Mouse (Mus musculus): ENCODE measurements at regions not wholly inside any gene's neighbourhood (a gene's known extent, or its start where the extent isn't known, plus 50 kb on each side); places are given as distances from the start of the nearest gene placed in this dataset.
"Not testable (repeated sequence)": the region's sequence is repeated elsewhere in the genome, so short reads cannot be mapped to it uniquely, and the experiment has no call there.

DNA sequence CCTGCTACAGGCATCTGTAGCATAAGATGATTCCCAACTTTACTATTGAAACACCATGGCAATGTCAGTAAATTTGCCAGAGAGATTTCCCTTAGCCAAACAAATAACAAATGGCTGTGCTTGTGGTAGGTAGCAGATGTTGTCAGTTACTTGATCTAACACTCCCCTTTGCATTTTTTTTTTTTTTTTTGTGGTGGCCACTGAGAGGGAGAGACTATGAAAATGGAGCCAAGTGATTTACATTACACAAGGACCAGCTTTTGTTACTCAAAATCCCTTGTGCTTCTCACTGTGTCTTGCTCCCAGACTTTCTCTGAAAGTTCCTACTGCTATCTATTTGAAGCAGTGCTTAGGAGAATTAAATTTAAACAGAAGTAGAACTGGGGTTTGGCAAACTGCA is 1224.7 kb upstream of the Rag2 start:
- ATAC-seq (no peak), DNase-seq (no peak)
- Histone ChIP-seq H3K27ac (ENCODE audit: low read depth, low read length) (no peak overlapping the region), H3K4me1 (ENCODE audit: insufficient read depth) (no peaks in the 10 kb centered on the region), H3K4me3 (ENCODE audit: low read depth, low read length) (no peak overlapping the region), H3K4me2 (ENCODE audit: low read depth) (no peak overlapping the region), H3K27me3 (ENCODE audit: insufficient read depth, low read length) (no peaks in the 10 kb centered on the region), H3K9me3 (ENCODE audit: low read length) (no peaks in the 10 kb centered on the region), H3K36me3 (ENCODE audit: insufficient read depth) (no peaks in the 10 kb centered on the region), H3K9ac (no peak overlapping the region)
- no peak for TF ChIP-seq CTCF (IDR thresholded peaks at IDR 0.05; ENCODE audit: low read depth)

DNA sequence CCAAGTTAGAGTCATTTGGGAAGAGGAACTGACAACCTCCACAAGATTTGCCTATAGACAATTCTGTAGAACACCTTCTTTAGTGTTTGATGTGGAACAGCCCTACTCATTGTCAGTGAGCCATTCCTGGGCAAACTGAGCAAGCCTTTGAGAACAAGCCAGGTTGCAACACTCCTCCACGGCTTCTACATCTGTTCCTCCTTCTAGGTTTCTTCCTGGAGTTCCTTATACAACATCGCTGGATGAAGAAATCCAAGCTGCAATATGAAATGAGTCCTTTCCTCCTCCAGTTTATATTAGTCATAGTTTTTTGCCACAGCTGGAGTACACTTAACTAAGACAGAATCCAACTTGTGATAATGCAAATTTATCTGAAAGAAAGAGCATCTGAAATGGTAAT is 1197.9 kb upstream of the Rag2 start:
- ATAC-seq: no peak
- TF ChIP-seq CTCF (IDR thresholded peaks at IDR 0.05; ENCODE audit: low read depth): no peak
- 92% methylated on average over 2 of the region's 2 CpGs for WGBS

DNA sequence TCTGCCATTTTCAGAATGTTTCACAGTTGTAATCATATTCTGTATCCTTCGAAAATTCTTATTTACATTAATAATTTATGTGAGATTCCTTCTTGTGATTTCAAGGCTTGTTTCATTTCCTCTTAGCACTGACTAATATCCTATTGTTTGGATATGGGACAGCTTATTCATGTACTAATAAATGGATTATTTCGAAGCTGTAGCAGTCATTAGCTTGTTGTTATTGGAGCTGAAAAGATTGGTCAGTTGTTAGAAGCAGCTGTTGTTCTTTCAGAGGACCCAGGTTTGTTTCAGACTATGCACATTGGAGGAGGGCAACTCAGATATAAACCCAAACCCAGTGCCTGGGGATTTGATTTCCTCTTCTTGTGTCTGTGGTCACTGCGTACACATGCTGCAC is 1189.5 kb upstream of the Rag2 start:
- no peaks in the 10 kb centered on the region for H3K36me3 ChIP-seq (ENCODE audit: insufficient read depth)
- no peak overlapping the region for H3K9ac ChIP-seq
- no peak overlapping the region for H3K4me2 ChIP-seq (ENCODE audit: low read depth)
- no peak overlapping the region for H3K27ac ChIP-seq (ENCODE audit: low read depth, low read length)
- no peaks in the 10 kb centered on the region for H3K27me3 ChIP-seq (ENCODE audit: insufficient read depth, low read length)
- ATAC-seq (no peak), DNase-seq (no peak)
- no peak overlapping the region for H3K4me3 ChIP-seq (ENCODE audit: low read depth, low read length)
- TF ChIP-seq CTCF (IDR thresholded peaks at IDR 0.05; ENCODE audit: low read depth): no peak
- H3K4me1 ChIP-seq (ENCODE audit: insufficient read depth): no peaks in the 10 kb centered on the region
- no peaks in the 10 kb centered on the region for H3K9me3 ChIP-seq (ENCODE audit: low read length)
- 70% methylated on average over 3 of the region's 3 CpGs for WGBS

More for the DNA sequence above, 1197.9 kb upstream of the Rag2 start:
- no peak overlapping the region for H3K27ac ChIP-seq (ENCODE audit: low read depth, low read length)
- no peaks in the 10 kb centered on the region for H3K36me3 ChIP-seq (ENCODE audit: insufficient read depth)
- H3K4me2 ChIP-seq (ENCODE audit: low read depth): no peak overlapping the region
- H3K9ac ChIP-seq: no peak overlapping the region
- no peak for DNase-seq
- H3K4me1 ChIP-seq (ENCODE audit: insufficient read depth): no peaks in the 10 kb centered on the region
- no peak overlapping the region for H3K4me3 ChIP-seq (ENCODE audit: low read depth, low read length)
- H3K27me3 ChIP-seq (ENCODE audit: insufficient read depth, low read length): no peaks in the 10 kb centered on the region
- H3K9me3 ChIP-seq (ENCODE audit: low read length): no peaks in the 10 kb centered on the region

DNA sequence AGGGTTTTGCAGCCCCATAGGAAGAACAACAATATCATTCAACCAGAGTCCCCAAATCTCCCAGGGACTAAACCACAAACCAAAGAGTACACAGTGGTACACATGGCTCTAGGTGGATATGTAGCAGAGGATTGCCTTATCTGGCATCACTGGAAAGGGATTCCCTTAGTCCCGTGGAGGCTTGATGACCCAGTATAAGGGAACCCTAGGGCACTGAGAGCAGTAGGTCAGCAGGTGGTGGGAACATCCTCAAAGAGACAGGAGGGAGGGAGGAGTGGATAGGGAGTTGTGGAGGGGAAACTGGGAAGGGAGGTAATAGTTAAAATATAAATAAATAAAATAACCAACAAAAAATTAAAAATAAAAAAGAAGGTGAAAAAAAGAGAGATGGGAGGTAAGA is 1178.7 kb upstream of the Rag2 start:
- DNase-seq (no peak), ATAC-seq (no peak)
- Histone ChIP-seq H3K4me3 (ENCODE audit: low read depth, low read length) (no peak overlapping the region), H3K4me1 (ENCODE audit: insufficient read depth) (no peaks in the 10 kb centered on the region), H3K4me2 (ENCODE audit: low read depth) (no peak overlapping the region), H3K9me3 (ENCODE audit: low read length) (no peaks in the 10 kb centered on the region), H3K27me3 (ENCODE audit: insufficient read depth, low read length) (no peaks in the 10 kb centered on the region), H3K36me3 (ENCODE audit: insufficient read depth) (no peaks in the 10 kb centered on the region), H3K27ac (ENCODE audit: low read depth, low read length) (no peak overlapping the region), H3K9ac (no peak overlapping the region)
- no peak for TF ChIP-seq CTCF (IDR thresholded peaks at IDR 0.05; ENCODE audit: low read depth)
- 73% methylated on average over 1 of the region's 1 CpGs for WGBS

DNA sequence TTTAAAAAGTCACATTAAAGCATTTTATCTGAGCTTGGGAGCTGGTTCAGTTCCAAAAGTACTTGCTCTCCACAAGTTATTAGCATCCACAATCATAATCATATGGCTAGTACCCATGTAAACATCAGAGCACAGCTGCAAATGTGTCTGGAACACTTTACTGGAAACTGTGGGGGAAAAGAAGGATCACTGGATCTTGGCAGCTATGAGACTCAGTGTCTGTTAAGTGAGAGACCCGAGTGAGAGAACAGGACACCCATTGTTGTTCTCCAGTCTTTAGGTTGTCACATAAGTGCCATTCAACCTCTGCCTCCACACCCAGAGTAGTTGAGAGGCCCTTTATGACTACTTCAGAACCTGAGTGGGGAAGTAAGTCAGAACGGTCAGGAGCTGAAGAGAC is 1178.2 kb upstream of the Rag2 start:
- DNase-seq: no peak
- Histone ChIP-seq H3K36me3 (ENCODE audit: insufficient read depth) (no peaks in the 10 kb centered on the region), H3K9ac (no peak overlapping the region), H3K27me3 (ENCODE audit: insufficient read depth, low read length) (no peaks in the 10 kb centered on the region), H3K27ac (ENCODE audit: low read depth, low read length) (no peak overlapping the region), H3K4me2 (ENCODE audit: low read depth) (no peak overlapping the region), H3K9me3 (ENCODE audit: low read length) (no peaks in the 10 kb centered on the region), H3K4me3 (ENCODE audit: low read depth, low read length) (no peak overlapping the region), H3K4me1 (ENCODE audit: insufficient read depth) (no peaks in the 10 kb centered on the region)
- no peak for TF ChIP-seq CTCF (IDR thresholded peaks at IDR 0.05; ENCODE audit: low read depth)
- 67% methylated on average over 2 of the region's 2 CpGs for WGBS
- no peak for ATAC-seq

DNA sequence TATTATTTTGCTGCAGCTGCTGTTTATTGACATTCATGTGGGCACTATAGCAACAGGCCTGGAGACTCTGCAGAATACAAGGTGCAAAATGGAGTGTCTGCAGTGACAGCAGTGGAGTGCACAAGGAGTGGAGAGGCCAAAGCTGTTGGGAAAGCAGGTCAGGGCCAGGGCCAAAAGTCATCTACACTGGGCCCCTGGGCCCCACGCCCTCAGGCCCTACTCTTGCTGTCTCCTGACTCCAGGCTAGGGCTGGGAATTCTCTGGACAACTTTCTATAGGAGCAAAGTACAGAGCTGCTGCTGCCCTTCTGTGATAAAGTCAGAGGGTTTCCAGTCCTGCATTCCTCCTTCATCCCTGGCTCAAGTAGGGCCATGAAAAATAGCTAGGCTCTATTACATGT is 1164.9 kb upstream of the Rag2 start:
- not testable (repeated sequence) for ATAC-seq; H3K4me3 ChIP-seq (ENCODE audit: low read depth, low read length); H3K9ac ChIP-seq; DNase-seq; H3K27ac ChIP-seq (ENCODE audit: low read depth, low read length); H3K27me3 ChIP-seq (ENCODE audit: insufficient read depth, low read length); H3K4me2 ChIP-seq (ENCODE audit: low read depth); H3K36me3 ChIP-seq (ENCODE audit: insufficient read depth); H3K9me3 ChIP-seq (ENCODE audit: low read length); H3K4me1 ChIP-seq (ENCODE audit: insufficient read depth)
- WGBS: no CpG with 5 or more reads among the region's 1 CpGs

DNA sequence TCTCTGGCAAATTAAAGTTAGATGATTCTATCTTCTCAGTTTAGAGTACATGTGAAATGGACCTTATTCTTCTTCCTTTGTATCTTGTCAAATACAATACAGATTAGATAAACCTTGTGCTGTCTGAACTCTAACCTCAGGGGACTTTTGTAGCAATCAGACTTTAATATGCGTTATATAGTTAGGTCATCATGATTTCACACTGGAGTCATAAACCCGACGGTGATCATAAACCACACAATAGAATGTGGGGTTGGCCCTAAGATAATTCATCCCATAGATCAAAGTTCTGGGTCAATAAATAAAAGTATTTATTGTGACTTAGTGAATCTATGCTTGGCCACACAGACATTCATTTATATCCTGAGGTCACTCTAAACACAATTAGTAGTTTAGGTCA is 1138.3 kb upstream of the Rag2 start:
- H3K27ac ChIP-seq (ENCODE audit: low read depth, low read length); ATAC-seq: not testable (repeated sequence)
- no CpG with 5 or more reads among the region's 3 CpGs for WGBS

DNA sequence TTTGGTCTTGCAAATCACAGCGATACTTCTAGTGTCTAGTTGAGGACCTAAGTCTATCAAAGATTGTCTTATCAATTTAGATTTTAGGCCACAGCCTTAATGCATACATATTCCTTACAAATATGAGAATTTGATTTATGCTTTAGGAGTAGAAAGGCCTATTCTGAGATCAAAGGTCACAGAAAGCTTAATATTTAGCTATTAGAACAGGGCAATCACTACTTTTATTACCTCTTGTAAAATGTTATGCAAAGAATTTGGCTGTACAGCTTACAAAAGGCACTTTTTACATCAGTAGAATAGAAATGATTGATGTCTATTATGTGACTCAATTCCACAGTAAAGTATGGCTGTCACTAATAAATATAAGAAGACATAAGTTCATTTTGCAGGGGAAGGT is 1119.4 kb upstream of the Rag2 start:
- H3K9me3 ChIP-seq (ENCODE audit: low read length); H3K4me1 ChIP-seq (ENCODE audit: insufficient read depth); H3K4me3 ChIP-seq (ENCODE audit: low read depth, low read length); DNase-seq; H3K27me3 ChIP-seq (ENCODE audit: insufficient read depth, low read length); H3K27ac ChIP-seq (ENCODE audit: low read depth, low read length); H3K36me3 ChIP-seq (ENCODE audit: insufficient read depth); H3K9ac ChIP-seq; H3K4me2 ChIP-seq (ENCODE audit: low read depth); ATAC-seq: not testable (repeated sequence)
- WGBS: no CpG with 5 or more reads among the region's 1 CpGs

More for the DNA sequence above, 1138.3 kb upstream of the Rag2 start:
- H3K36me3 ChIP-seq (ENCODE audit: insufficient read depth); H3K4me3 ChIP-seq (ENCODE audit: low read depth, low read length); H3K27me3 ChIP-seq (ENCODE audit: insufficient read depth, low read length); H3K4me2 ChIP-seq (ENCODE audit: low read depth); DNase-seq; H3K9ac ChIP-seq; H3K9me3 ChIP-seq (ENCODE audit: low read length); H3K4me1 ChIP-seq (ENCODE audit: insufficient read depth): not testable (repeated sequence)

Measured in forebrain, postnatal 0 days (tissue).